Mouse (Mus musculus) ES-E14 (cell line): ENCODE results near the gene Six4. TPM values are rescaled to one million over a fixed set of nuclear protein-coding genes. Genes with fewer than 3 reads are reported as not detected.

Source experiments
- DNase-seq: peaks from one replicate; pipeline ENCODE4 v3.0.0-alpha.2; 2013; ENCODE audit warnings: low read depth, low spot score
- H3K27ac ChIP-seq: 2 replicates; pipeline ENCODE4 v1.5.1; 2012; ENCODE audit warnings: low read depth, mild to moderate bottlenecking, low read length, moderate library complexity, mixed read lengths; ENCODE audit not compliant: poor library complexity, insufficient read depth, severe bottlenecking
- H3K36me3 ChIP-seq: 2 replicates; pipeline ENCODE4 v1.6.1; 2012; ENCODE audit warnings: mild to moderate bottlenecking, low read length, moderate library complexity, mixed read lengths; ENCODE audit not compliant: control insufficient read depth, poor library complexity, insufficient read depth, severe bottlenecking
- H3K4me1 ChIP-seq, 2 experiments: fragments of 150-350 bp in 1 of 2; sonication (generic) in 1 of 2; 2 replicates each; pipeline ENCODE4 v1.6.1; 2012; ENCODE audit warnings: low read length in 2 of 2, mild to moderate bottlenecking in 1 of 2, mixed read lengths in 1 of 2; ENCODE audit not compliant: control insufficient read depth in 2 of 2, insufficient read depth in 2 of 2, poor library complexity in 1 of 2
- H3K4me3 ChIP-seq, 2 experiments: fragments of 150-350 bp in 1 of 2; sonication (generic) in 1 of 2; 2 replicates each; pipeline ENCODE4 v1.5.1; 2012; ENCODE audit warnings: low read length in 2 of 2, low read depth in 1 of 2, mild to moderate bottlenecking in 1 of 2, mixed read lengths in 1 of 2; ENCODE audit not compliant: insufficient read depth in 1 of 2, poor library complexity in 1 of 2, severe bottlenecking in 1 of 2
- H3K9ac ChIP-seq: 2 replicates; pipeline ENCODE4 v1.6.1; 2012; ENCODE audit warnings: low read depth, mild to moderate bottlenecking, low read length, mixed read lengths; ENCODE audit not compliant: poor library complexity, insufficient read depth, severe bottlenecking
- H3K9me3 ChIP-seq: fragments of 150-350 bp; sonication (generic); 2 replicates; pipeline ENCODE4 v1.6.1; 2012; ENCODE audit warnings: low read depth, mild to moderate bottlenecking, low read length; ENCODE audit not compliant: control insufficient read depth, insufficient read depth
- CHD2 ChIP-seq: IDR thresholded peaks from 2 replicates; pipeline ENCODE4 v1.6.1; 2014; ENCODE audit warnings: mild to moderate bottlenecking, low read depth, low read length, inconsistent platforms
- HCFC1 ChIP-seq: IDR thresholded peaks from 2 replicates; pipeline ENCODE4 v1.6.1; 2012; ENCODE audit warnings: low read length, inconsistent platforms, borderline replicate concordance; ENCODE audit not compliant: insufficient read depth
- MAFK ChIP-seq: IDR thresholded peaks from 2 replicates; pipeline ENCODE4 v1.6.1; 2014; ENCODE audit warnings: mild to moderate bottlenecking, low read depth, low read length, inconsistent platforms; ENCODE audit not compliant: insufficient read depth
- ZC3H11A ChIP-seq: IDR thresholded peaks from 2 replicates; pipeline ENCODE4 v1.6.1; 2012; ENCODE audit warnings: low read depth, mild to moderate bottlenecking, inconsistent platforms, low read length, borderline replicate concordance
- ZNF384 ChIP-seq: IDR thresholded peaks from 2 replicates; pipeline ENCODE4 v1.6.1; 2012; ENCODE audit warnings: low read depth, low read length, inconsistent platforms
- in situ Hi-C, 2 experiments: fragments of 600-800 bp; cut with MboI; formaldehyde crosslinking; loops; one replicate each; pipeline ENCODE4 v1.15.1; 2025; ENCODE audit warnings: low sequenced_read_pairs in 2 of 2, inconsistent platforms in 1 of 2; ENCODE audit not compliant: unreplicated experiment in 2 of 2
- total RNA-seq: library from RNA; depleted of rRNA; stranded (reverse); fragments of 300-350 nt; gene quantifications from 2 replicates; pipeline ENCODE4 v1.2.3, GENCODE M21; 2012

The Six4 gene
- total RNA-seq, 1 experiment: 13.6 TPM

DNA sequence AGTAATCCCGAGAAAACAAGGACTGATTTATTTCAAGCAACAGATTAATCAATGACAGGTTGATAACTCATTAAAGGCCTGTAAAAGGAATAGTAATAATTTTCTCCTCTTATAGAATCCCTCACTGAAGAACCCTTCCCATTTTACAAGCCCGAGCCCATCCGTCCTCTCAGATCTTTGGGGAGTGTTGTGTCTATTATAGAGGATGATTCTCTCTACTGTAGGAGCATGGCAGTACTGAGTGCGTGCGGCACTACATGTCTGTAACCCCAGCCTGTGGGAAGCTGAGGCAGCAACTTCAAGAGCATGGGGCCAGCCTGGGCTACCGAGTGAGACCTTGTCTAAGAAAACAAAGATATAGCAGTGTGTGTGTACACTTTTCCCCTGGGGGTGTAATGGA, 55.8 kb downstream of the Six4 start:
- in situ Hi-C loops: no loop called here
- no peak overlapping the region for H3K4me3 ChIP-seq
- H3K9me3 ChIP-seq: no peaks in the 10 kb centered on the region
- DNase-seq: no peak
- H3K27ac ChIP-seq: no peak overlapping the region
- no peak for TF ChIP-seq CHD2
- TF ChIP-seq ZNF384: no peak
- TF ChIP-seq HCFC1: no peak
- no peak for TF ChIP-seq ZC3H11A
- TF ChIP-seq MAFK: no peak
- no peak overlapping the region for H3K9ac ChIP-seq
- peaks cover 0 to 5% of the 10 kb centered on the region in 2 experiments; a peak in 1 of 4 replicates for H3K4me1 ChIP-seq
- H3K36me3 ChIP-seq: no peaks in the 10 kb centered on the region

DNA sequence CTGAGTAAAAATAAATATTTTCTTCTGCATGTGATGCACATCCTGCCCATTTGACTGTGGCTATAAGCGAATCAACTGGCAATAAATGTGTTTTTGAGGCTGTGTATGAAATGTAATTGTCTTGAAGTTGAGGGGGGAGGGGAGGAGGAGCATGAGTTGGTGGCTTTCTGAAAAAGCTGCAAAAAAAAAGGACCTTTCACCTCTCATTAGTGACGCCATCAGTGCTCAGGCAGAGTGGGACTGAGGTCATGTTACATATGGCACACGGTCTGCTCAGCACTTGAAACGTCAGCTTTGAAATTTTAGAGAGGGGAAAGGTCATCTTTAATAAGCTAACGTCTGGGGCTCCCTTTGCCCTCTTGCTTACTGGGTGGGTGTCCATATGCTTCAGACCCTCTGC, 57.8 kb downstream of the Six4 start:
- no peak for TF ChIP-seq ZNF384
- no peaks in the 10 kb centered on the region for H3K9me3 ChIP-seq
- H3K4me1 ChIP-seq: peaks cover 0 to 2% of the 10 kb centered on the region in 2 experiments; a peak in 1 of 4 replicates
- no peak for DNase-seq
- in situ Hi-C loops: no loop called here
- H3K27ac ChIP-seq: no peak overlapping the region
- H3K9ac ChIP-seq: no peak overlapping the region
- H3K36me3 ChIP-seq: no peaks in the 10 kb centered on the region
- no peak overlapping the region for H3K4me3 ChIP-seq

DNA sequence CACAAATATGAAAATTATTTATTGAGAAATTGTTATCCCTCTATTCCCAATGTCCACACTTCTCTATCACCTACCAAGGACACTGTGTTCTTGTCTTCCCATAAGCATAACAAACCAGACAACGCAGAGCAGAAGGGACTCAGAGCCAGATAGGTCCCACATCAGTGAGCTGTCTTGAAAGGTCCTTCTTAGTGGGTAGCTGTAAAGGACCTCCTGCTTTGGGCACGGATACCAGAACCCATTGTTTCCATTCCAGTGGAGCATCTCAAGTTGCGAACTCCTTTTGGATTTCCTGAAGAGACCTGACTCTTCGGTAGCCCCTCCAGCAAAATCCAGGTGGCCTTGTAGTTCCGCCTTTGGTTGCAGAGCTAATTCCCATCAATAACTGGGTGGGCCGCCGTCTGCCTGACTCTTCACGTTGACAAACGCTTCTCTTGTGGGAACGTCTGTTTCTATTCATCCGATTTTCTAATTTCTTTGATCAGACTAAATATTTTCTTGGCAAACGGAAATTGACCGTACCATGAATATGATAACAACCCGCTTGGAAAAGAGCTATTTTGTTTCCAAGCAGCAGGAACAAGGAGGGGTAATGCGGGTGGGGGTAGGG, 58.6 kb downstream of the Six4 start:
- Histone ChIP-seq H3K4me3 (peak overlapping the region in 1 of 2 experiments; percentile 80; a peak in 2 of 4 replicates), H3K27ac (no peak overlapping the region), H3K4me1 (peaks cover 0 to 7% of the 10 kb centered on the region in 2 experiments; a peak in 1 of 4 replicates), H3K36me3 (no peaks in the 10 kb centered on the region), H3K9ac (no peak overlapping the region), H3K9me3 (no peaks in the 10 kb centered on the region)
- TF ChIP-seq MAFK: no peak
- TF ChIP-seq HCFC1: no peak
- no peak for TF ChIP-seq CHD2
- no peak for TF ChIP-seq ZC3H11A
- no peak for TF ChIP-seq ZNF384
- DNase-seq: no peak
- in situ Hi-C loops: no loop called here

- Histone ChIP-seq H3K27ac (no peak within 1 kb of the TSS; the same call in 1 of the 2 replicates), H3K9me3 (no peaks in the 10 kb centered on the region), H3K36me3 (no peaks in the 10 kb centered on the region), H3K4me3 (peak within 1 kb of the TSS; percentile 76 to 80), H3K4me1 (peaks cover 0 to 7% of the 10 kb centered on the region in 2 experiments; a peak in 1 of 4 replicates), H3K9ac (peak within 1 kb of the TSS; percentile 70)
- no peak for TF ChIP-seq CHD2
- TF ChIP-seq ZNF384: no peak
- TF ChIP-seq HCFC1: no peak
- TF ChIP-seq MAFK: no peak
- no peak for TF ChIP-seq ZC3H11A
- in situ Hi-C loops: no loop called here
- peak; percentile 83 for DNase-seq
These were observed 59.5 kb downstream of the Six4 start, which contains the start of gene Six1 for GRCm38 (mm10) chr12:73053668-73054241. Six1 (minus strand) TSS chr12:73053887.
